Comparison of ENCODE assay signal across 18 mouse cellular contexts in genomic region chr1:88652682-88653081, GRCm38 (mm10). TPM values are rescaled to one million over a fixed set of nuclear protein-coding genes. Genes with fewer than 3 reads are reported as not detected.
DNase-seq lines count a peak whose midpoint lies in the region; ATAC-seq and TF ChIP-seq lines count a peak whose summit lies in the region.
"Had no signal": no experiment of that assay in that cellular context is flagged by ENCODE, and none has a peak within 500 bp of the region (broad histone marks: within the 10 kb centered on the region; RNA-seq: fewer than 3 reads in every experiment).

No protein-coding gene starts in this region.

- H3K36me3 ChIP-seq in heart, embryonic 10.5 days: no peaks in the 10 kb centered on the region
- no peaks in the 10 kb centered on the region for H3K36me3 ChIP-seq in lung, postnatal 0 days (ENCODE audit: insufficient read depth, low read length)
- H3K36me3 ChIP-seq in macrophage (ENCODE audit: inconsistent target): no peaks in the 10 kb centered on the region
- no peaks in the 10 kb centered on the region for H3K36me3 ChIP-seq in small intestine, adult 2 months (ENCODE audit: control insufficient read depth, insufficient read depth, low read length)
- H3K36me3 ChIP-seq: kidney, embryonic 15.5 days; midbrain, embryonic 15.5 days had no signal

- H3K4me2 ChIP-seq in lung, postnatal 0 days (replicated peaks; ENCODE audit: low read depth, low read length): no peak overlapping the region
- H3K4me2 ChIP-seq: hindbrain, embryonic 14.5 days; kidney, embryonic 15.5 days; midbrain, embryonic 15.5 days had no signal

- peak; percentile 93 for DNase-seq in heart, adult 11 months
- no peak for DNase-seq in heart, embryonic 10.5 days (ENCODE audit: low spot score)
- DNase-seq in lung, postnatal 0 days (ENCODE audit: low spot score): peak; percentile 30
- no peak for DNase-seq in lung, postnatal 25 days (ENCODE audit: low spot score)
- DNase-seq in urinary bladder, postnatal 4 days (ENCODE audit: low spot score in 2 of 2): no peak
- no peak for DNase-seq in adrenal gland, adult (ENCODE audit: inconsistent age in 2 of 2, low spot score in 1 of 2)
- DNase-seq: adrenal gland, adult 2 months; cerebellum, adult 11-12 months; cerebellum, postnatal 25 days; gastrocnemius, postnatal 14 days; right cerebral cortex, postnatal 25 days; thymus, postnatal 14 days had no signal

- no peak for TF ChIP-seq POLR2A in small intestine, adult 2 months (IDR thresholded peaks at IDR 0.05; ENCODE audit: low read depth, low read length)

- 91% methylated on average over 8 of the region's 8 CpGs for WGBS in heart, embryonic 10.5 days
- WGBS in lung, postnatal 0 days: 87% methylated on average over 8 of the region's 8 CpGs
- WGBS in macrophage (ENCODE audit: missing documents): 26% methylated on average over 8 of the region's 8 CpGs
- 86% methylated on average over 8 of the region's 8 CpGs for WGBS in small intestine, adult 2 months

- H3K4me3 ChIP-seq in heart, embryonic 10.5 days: no peak overlapping the region
- H3K4me3 ChIP-seq in lung, postnatal 0 days (ENCODE audit: low read depth, low read length): no peak overlapping the region
- H3K4me3 ChIP-seq in macrophage (ENCODE audit: inconsistent target): no peak overlapping the region
- no peak overlapping the region for H3K4me3 ChIP-seq in small intestine, adult 2 months (ENCODE audit: low read depth, low read length)
- H3K4me3 ChIP-seq: kidney, embryonic 15.5 days; megakaryocyte, embryonic 14.5 days; midbrain, embryonic 15.5 days had no signal

- H3K9me3 ChIP-seq in heart, embryonic 10.5 days: no peaks in the 10 kb centered on the region
- no peaks in the 10 kb centered on the region for H3K9me3 ChIP-seq in lung, postnatal 0 days (ENCODE audit: low read length)
- H3K9me3 ChIP-seq: kidney, embryonic 15.5 days; megakaryocyte, embryonic 14.5 days; midbrain, embryonic 15.5 days had no signal

- no peak for TF ChIP-seq EP300 in lung, postnatal 0 days (IDR thresholded peaks at IDR 0.05)

- H3K9ac ChIP-seq in lung, postnatal 0 days (replicated peaks; ENCODE audit: low read depth): no peak overlapping the region
- H3K9ac ChIP-seq: hindbrain, embryonic 14.5 days; kidney, embryonic 15.5 days; midbrain, embryonic 15.5 days had no signal

- H3K4me1 ChIP-seq in heart, embryonic 10.5 days: peaks cover 4% of the 10 kb centered on the region; the same call in 1 of the 2 replicates
- H3K4me1 ChIP-seq in lung, postnatal 0 days (ENCODE audit: insufficient read depth, low read depth, low read length): no peaks in the 10 kb centered on the region
- peaks cover 11% of the 10 kb centered on the region; the same call in 1 of the 2 replicates for H3K4me1 ChIP-seq in small intestine, adult 2 months (ENCODE audit: control insufficient read depth, insufficient read depth, insufficient read length, low read length)
- H3K4me1 ChIP-seq: midbrain, embryonic 15.5 days had no signal

- H3K27ac ChIP-seq in heart, embryonic 10.5 days: no peak overlapping the region
- H3K27ac ChIP-seq in lung, postnatal 0 days (ENCODE audit: low read length): no peak overlapping the region
- peak overlapping the region; percentile 58 for H3K27ac ChIP-seq in macrophage
- H3K27ac ChIP-seq in small intestine, adult 2 months (ENCODE audit: insufficient read depth, low read depth, low read length): peak overlapping the region; percentile 28; the same call in 1 of the 2 replicates
- H3K27ac ChIP-seq: hindbrain, embryonic 14.5 days; kidney, embryonic 15.5 days; midbrain, embryonic 15.5 days had no signal

- no peaks in the 10 kb centered on the region for H3K79me2 ChIP-seq in macrophage (ENCODE audit: inconsistent target)

- ATAC-seq in lung, postnatal 0 days: no peak
- ATAC-seq: midbrain, embryonic 15.5 days had no signal

- no peak for TF ChIP-seq CTCF in lung, postnatal 0 days (IDR thresholded peaks at IDR 0.05)
- TF ChIP-seq CTCF in small intestine, adult 2 months (IDR thresholded peaks at IDR 0.05; ENCODE audit: extremely low read depth, insufficient read length, insufficient replicate concordance, low read depth, low read length): no peak

- H3K27me3 ChIP-seq in heart, embryonic 10.5 days (ENCODE audit: insufficient read depth, poor library complexity, severe bottlenecking): no peaks in the 10 kb centered on the region
- H3K27me3 ChIP-seq in lung, postnatal 0 days (replicated peaks; ENCODE audit: insufficient read depth, low read length): no peaks in the 10 kb centered on the region
- H3K27me3 ChIP-seq in small intestine, adult 2 months (ENCODE audit: control insufficient read depth, insufficient read depth, low read length): no peaks in the 10 kb centered on the region
- H3K27me3 ChIP-seq: kidney, embryonic 15.5 days; midbrain, embryonic 15.5 days had no signal

RNA-seq across cellular contexts. Expression of gene Arl4c, which starts 49.3 kb away (rescaled TPM):
- 9.2 and 16.0 TPM in 2 replicates for polyA plus RNA-seq in heart, embryonic 10.5 days (2016; fragmentation: Nextera tagmentation; extraction: Ambion mirVana)
- polyA plus RNA-seq in lung, postnatal 0 days (2015; fragmentation: Nextera tagmentation; extraction: Ambion mirVana): 24.9 and 28.1 TPM in 2 replicates
- 10 to 100 TPM in 21 of 26 experiments, 1 to 10 TPM in 5; 3.9 to 83.4 (median 17.6) TPM for total RNA-seq in macrophage (2018; cell fraction: chromatin; rRNA removed)
- total RNA-seq in macrophage (2018; cell fraction: cytosol; rRNA removed): 100 to 1,000 TPM in 12 of 26 experiments, 10 to 100 TPM in 14; 18.4 to 151 (median 66.3) TPM
- total RNA-seq in macrophage (2018; cell fraction: nucleus; rRNA removed): 100 to 1,000 TPM in 2 of 26 experiments, 10 to 100 TPM in 24; 16.3 to 139 (median 40.4) TPM
- polyA plus RNA-seq in macrophage (2018): 67.7 to 91.1 TPM (median 76.1 TPM) in 3 replicates
- polyA plus RNA-seq in small intestine, adult 2 months (2012; rRNA removed): 4.6 and 6.5 TPM in 2 replicates

Comparison
In these comparisons a context has a peak if more than half of its experiments do, and no peak if none do; other contexts are left out.
1. DNase-seq: peak in heart, adult 11 months (single experiment) and lung, postnatal 0 days (single experiment); none in heart, embryonic 10.5 days (single experiment), lung, postnatal 25 days (single experiment), urinary bladder, postnatal 4 days (0 of 2) and adrenal gland, adult (0 of 2).
2. H3K27ac ChIP-seq: peak in macrophage (single experiment) and small intestine, adult 2 months (single experiment); none in heart, embryonic 10.5 days (single experiment) and lung, postnatal 0 days (single experiment).